Mouse (Mus musculus): ENCODE measurements around the gene Fam213b. TPM values are rescaled to one million over a fixed set of nuclear protein-coding genes. Genes with fewer than 3 reads are reported as not detected.
A peak's percentile ranks its signal among the peaks of the same experiment; 100 is the strongest.

The Fam213b gene
- polyA plus RNA-seq, 1 experiment from 2014 or later: 57.1 TPM

DNA sequence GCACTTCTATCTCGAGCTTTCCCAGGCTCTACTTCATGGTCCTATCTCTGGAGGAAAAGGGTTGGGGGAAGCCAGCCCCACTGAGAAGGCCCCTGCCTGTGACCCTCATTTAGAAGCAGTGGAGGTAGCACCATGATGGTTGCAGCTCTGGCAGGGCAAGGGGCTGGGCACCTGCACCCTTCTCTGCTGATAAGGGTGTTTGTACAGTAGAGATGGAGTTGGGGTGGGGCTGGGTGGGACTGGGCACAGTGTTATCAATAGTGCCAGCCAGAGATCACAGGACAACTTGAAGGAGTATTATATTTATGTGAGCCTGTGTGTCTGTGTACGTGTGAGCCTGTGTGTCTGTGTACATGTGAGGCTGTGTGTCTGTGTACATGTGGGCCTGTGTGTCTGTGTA is 12.7 kb upstream of the Fam213b start:
- H3K9me3 ChIP-seq (ENCODE audit: control insufficient read depth, low read length): no peaks in the 10 kb centered on the region
- no peaks in the 10 kb centered on the region for H3K27me3 ChIP-seq (ENCODE audit: control insufficient read depth, insufficient read depth, low read length)
- DNase-seq (ENCODE audit: low spot score) (no peak), ATAC-seq (ENCODE audit: low FRiP score) (no peak)
- H3K4me3 ChIP-seq (replicated peaks; ENCODE audit: low read length): no peak overlapping the region
- H3K4me2 ChIP-seq (replicated peaks): no peak overlapping the region
- no peak overlapping the region for H3K27ac ChIP-seq
- H3K36me3 ChIP-seq (replicated peaks; ENCODE audit: control insufficient read depth, insufficient read depth): no peaks in the 10 kb centered on the region
- H3K4me1 ChIP-seq (replicated peaks; ENCODE audit: control insufficient read depth, insufficient read depth, low read length): no peaks in the 10 kb centered on the region
- WGBS: 68% methylated on average over 2 of the region's 2 CpGs
- no peak overlapping the region for H3K9ac ChIP-seq

DNA sequence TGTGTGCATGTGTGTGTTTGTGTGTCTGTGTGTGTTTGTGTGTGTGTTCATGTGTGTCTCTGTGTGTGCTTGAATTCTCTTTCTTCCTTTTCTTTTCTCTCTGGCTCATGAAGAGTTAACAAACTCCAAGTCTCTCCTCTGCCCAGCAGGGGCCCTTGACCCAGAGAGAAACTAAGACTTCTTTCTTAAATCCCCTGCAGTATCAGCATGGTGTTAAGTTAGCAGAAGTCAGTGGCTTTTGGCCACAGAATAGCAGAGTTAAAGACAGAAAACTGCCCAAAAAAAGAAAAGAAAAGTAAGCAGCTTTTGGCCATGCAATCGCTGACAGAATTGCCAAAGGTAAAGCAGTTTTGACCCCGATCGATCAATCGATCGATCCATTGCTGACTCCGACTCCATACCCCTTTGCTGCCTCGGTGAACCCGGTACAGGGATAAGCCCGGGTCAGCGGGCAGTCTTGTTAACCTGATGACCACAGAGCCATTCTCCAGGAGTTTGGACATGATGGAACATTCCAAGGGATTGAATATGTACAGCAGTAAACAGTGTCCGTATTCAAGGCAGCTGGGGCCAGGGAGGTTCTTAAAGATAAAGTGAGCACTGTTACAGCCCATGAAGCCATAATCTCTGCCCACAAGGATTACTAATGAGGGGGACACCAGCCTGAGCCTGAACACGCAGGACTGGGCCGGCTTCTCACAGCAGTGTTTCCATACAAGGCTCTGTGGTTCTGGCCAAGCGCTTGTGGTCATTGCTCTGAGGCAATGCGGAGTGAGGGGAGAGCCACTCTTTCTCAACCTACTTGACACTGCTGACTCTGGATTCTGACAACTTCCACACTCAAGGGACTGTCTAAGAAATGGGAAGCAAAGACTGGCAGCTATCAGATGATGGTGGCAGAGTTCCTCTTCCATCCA is 11.9 kb upstream of the Fam213b start:
- ATAC-seq (ENCODE audit: low FRiP score): no peak
- WGBS: 20% methylated on average over 15 of the region's 15 CpGs
- no peak for DNase-seq (ENCODE audit: low spot score)
- H3K36me3 ChIP-seq (replicated peaks; ENCODE audit: control insufficient read depth, insufficient read depth): no peaks in the 10 kb centered on the region
- H3K9ac ChIP-seq: no peak overlapping the region
- H3K4me2 ChIP-seq (replicated peaks): no peak overlapping the region
- H3K4me3 ChIP-seq (replicated peaks; ENCODE audit: low read length): no peak overlapping the region
- H3K9me3 ChIP-seq (ENCODE audit: control insufficient read depth, low read length): no peaks in the 10 kb centered on the region
- no peaks in the 10 kb centered on the region for H3K27me3 ChIP-seq (ENCODE audit: control insufficient read depth, insufficient read depth, low read length)
- no peaks in the 10 kb centered on the region for H3K4me1 ChIP-seq (replicated peaks; ENCODE audit: control insufficient read depth, insufficient read depth, low read length)
- no peak overlapping the region for H3K27ac ChIP-seq

DNA sequence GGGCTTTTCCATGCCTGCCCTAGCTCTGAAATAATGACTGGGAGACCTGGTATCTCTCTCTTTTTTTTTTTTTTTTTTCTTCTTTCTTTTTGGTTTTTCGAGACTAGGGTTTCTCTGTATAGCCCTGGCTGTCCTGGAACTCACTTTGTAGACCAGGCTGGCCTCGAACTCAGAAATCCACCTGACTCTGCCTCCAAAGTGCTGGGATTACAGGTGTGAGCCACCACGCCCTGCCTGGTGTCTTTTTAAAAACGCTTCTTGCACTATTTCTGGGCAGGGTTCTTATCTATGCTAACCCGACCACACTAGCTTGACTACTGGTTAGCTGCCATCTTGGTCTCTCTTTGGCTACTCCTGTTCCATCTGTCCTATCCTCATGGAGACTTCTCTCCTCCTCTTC is 9.6 kb upstream of the Fam213b start:
- ATAC-seq (ENCODE audit: low FRiP score) (no peak), DNase-seq (ENCODE audit: low spot score) (no peak)
- Histone ChIP-seq H3K9ac (no peak overlapping the region), H3K4me2 (replicated peaks) (no peak overlapping the region), H3K4me3 (replicated peaks; ENCODE audit: low read length) (no peak overlapping the region), H3K27ac (no peak overlapping the region), H3K9me3 (ENCODE audit: control insufficient read depth, low read length) (no peaks in the 10 kb centered on the region), H3K36me3 (replicated peaks; ENCODE audit: control insufficient read depth, insufficient read depth) (no peaks in the 10 kb centered on the region), H3K4me1 (replicated peaks; ENCODE audit: control insufficient read depth, insufficient read depth, low read length) (0 out of 2 replicates have a peak, but pooled peaks cover 3% of the 10 kb centered on the region), H3K27me3 (ENCODE audit: control insufficient read depth, insufficient read depth, low read length) (0 out of 2 replicates have a peak, but pooled peaks cover 11% of the 10 kb centered on the region)
- 94% methylated on average over 5 of the region's 5 CpGs for WGBS

DNA sequence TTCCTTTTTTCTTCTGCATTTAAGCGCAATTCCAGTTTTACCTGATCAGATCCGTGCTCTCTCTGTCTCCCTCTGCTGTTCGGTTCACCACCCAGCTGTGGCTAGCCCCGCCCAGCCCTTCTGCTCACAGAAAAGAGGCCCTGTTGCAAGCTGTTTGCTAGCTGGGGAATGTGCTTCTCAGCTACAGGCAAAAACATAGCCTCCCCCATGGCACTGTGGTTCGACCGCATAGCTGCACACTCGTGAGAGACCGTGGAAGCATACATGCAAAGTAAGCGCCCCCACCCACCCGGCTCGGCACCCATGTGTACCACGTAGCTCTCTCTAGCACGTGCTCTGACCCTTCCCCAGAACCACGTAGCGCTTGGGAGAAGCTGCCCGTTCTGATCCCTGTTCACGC is 8.9 kb upstream of the Fam213b start:
- no peak overlapping the region for H3K27ac ChIP-seq
- WGBS: 50% methylated on average over 17 of the region's 17 CpGs
- ATAC-seq (ENCODE audit: low FRiP score): 0 out of 2 replicates have a peak, but pooled peaks have one; percentile 48

DNA sequence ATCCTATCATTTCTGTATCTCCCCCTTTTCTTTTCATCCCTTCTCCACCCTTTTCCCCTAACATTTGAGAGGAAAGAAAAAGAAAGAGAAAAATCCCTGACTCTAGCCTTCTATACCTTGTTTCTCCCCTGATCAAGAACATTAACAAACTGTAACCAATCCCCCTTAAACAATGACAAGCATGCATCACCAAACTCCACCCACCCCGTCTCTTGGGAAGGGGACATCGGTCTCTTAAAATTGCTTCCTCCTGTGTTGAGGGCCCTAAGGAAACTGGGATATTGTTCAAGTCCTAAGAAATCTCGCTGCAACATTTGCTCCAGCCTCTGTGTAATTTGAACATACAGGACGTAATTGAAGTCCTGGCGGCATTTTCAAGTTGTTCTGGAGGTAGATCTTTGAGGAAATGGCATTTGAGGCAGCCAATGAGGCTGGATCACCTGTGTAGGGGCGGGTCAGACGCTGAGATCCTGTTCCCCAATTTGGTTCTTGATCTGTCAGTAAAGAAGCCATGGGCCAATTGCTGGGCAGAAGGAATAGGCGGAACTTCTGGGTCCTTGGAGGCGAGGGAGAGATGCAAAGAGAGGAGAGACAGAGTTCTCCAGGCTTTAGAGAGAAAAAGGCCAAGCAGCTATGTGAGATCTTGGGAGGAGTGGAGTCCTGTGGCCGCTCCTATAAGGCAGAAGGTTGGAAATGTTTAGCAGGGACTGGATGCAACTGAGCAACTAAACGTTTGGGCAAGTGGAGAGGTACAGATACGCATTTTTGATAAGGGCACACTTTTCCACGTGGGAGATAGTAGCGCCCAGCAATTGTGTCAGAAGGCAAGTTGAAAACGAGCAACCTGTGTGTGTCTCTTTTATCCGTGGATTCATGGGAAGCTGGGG is 5.5 kb upstream of the Fam213b start:
- H3K9ac ChIP-seq: peak overlapping the region; percentile 37
- H3K27ac ChIP-seq: no peak overlapping the region
- WGBS: 4% methylated on average over 16 of the region's 16 CpGs
- 0 out of 2 replicates have a peak, but pooled peaks cover 11% of the 10 kb centered on the region for H3K27me3 ChIP-seq (ENCODE audit: control insufficient read depth, insufficient read depth, low read length)
- H3K4me1 ChIP-seq (replicated peaks; ENCODE audit: control insufficient read depth, insufficient read depth, low read length): 0 out of 2 replicates have a peak, but pooled peaks cover 3% of the 10 kb centered on the region
- peak overlapping the region; percentile 32 for H3K4me3 ChIP-seq (replicated peaks; ENCODE audit: low read length)
- ATAC-seq (ENCODE audit: low FRiP score): peak; percentile 95
- no peaks in the 10 kb centered on the region for H3K9me3 ChIP-seq (ENCODE audit: control insufficient read depth, low read length)
- H3K36me3 ChIP-seq (replicated peaks; ENCODE audit: control insufficient read depth, insufficient read depth): no peaks in the 10 kb centered on the region
- peak overlapping the region; percentile 72 for H3K4me2 ChIP-seq (replicated peaks)
- DNase-seq (ENCODE audit: low spot score): peak; percentile 83

More for the DNA sequence above, 8.9 kb upstream of the Fam213b start:
- DNase-seq (ENCODE audit: low spot score): peak; percentile 82
- no peak overlapping the region for H3K9ac ChIP-seq
- no peaks in the 10 kb centered on the region for H3K36me3 ChIP-seq (replicated peaks; ENCODE audit: control insufficient read depth, insufficient read depth)
- H3K9me3 ChIP-seq (ENCODE audit: control insufficient read depth, low read length): no peaks in the 10 kb centered on the region
- H3K27me3 ChIP-seq (ENCODE audit: control insufficient read depth, insufficient read depth, low read length): 0 out of 2 replicates have a peak, but pooled peaks cover 11% of the 10 kb centered on the region
- H3K4me2 ChIP-seq (replicated peaks): no peak overlapping the region
- H3K4me1 ChIP-seq (replicated peaks; ENCODE audit: control insufficient read depth, insufficient read depth, low read length): 0 out of 2 replicates have a peak, but pooled peaks cover 3% of the 10 kb centered on the region
- no peak overlapping the region for H3K4me3 ChIP-seq (replicated peaks; ENCODE audit: low read length)

DNA sequence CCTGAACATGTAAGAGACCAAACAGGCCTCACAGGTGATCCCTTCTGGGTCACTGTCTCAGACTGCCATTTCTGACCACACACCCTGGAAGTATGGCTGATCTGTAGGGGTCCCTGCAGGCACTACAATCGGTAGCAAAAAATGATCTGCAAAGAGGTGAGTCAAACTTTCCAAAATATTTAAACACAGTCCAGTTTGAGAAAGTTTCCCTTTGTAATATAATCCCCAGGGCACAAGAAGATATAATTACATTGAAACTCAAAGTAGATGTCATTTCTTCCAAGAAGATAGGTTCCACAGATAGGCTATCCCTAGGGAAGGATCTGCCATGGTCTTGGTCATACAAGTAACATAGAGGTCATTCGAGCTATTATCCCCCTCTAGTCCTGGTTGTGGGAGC is 3.4 kb upstream of the Fam213b start:
- H3K27ac ChIP-seq: no peak overlapping the region
- peaks cover 15% of the 10 kb centered on the region for H3K4me1 ChIP-seq (replicated peaks; ENCODE audit: control insufficient read depth, insufficient read depth, low read length)
- H3K4me3 ChIP-seq (replicated peaks; ENCODE audit: low read length): no peak overlapping the region
- no peaks in the 10 kb centered on the region for H3K36me3 ChIP-seq (replicated peaks; ENCODE audit: control insufficient read depth, insufficient read depth)
- H3K4me2 ChIP-seq (replicated peaks): no peak overlapping the region
- no peaks in the 10 kb centered on the region for H3K9me3 ChIP-seq (ENCODE audit: control insufficient read depth, low read length)
- H3K27me3 ChIP-seq (ENCODE audit: control insufficient read depth, insufficient read depth, low read length): 0 out of 2 replicates have a peak, but pooled peaks cover 11% of the 10 kb centered on the region
- WGBS: 87% methylated on average over 2 of the region's 2 CpGs
- no peak overlapping the region for H3K9ac ChIP-seq
- DNase-seq (ENCODE audit: low spot score) (no peak), ATAC-seq (ENCODE audit: low FRiP score) (no peak)

DNA sequence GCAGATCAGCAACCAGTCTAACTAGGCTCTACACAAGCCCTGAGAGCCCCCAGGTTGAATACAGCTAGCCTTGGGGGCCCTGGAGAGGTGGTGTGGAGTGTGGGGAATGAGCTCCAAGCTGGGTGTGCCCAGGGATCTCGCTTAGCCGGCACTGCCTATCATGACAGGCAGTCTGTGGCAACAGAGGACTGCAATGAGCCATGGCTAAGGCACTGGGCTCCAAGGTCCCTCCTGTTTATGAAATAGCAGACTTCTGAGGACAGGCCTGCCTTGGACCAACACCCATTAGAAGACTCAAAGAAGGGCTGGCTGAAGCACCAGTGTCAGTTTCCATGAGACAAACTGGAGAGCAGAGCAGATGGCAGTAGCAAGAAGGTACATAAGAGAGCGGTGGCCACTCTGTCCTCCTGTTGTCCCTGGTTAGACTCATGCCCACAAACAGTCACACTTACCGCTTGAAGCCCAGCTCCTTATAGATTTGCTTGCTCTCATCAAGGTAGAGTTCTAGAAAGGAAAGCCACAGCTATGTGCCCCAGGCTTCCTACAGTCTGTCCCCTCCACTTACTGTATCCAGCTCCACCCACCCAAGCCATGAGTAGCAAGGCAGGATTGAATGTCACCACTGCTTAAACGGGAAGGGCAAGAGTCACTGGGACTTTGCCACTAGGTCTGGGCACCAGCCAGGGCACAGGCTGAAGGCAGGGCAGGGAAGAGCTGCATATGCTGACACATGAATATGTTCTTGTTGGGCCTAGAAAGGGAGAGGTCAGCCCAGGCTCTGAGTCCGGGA is 1.1 kb downstream of the Fam213b start:
- ATAC-seq (ENCODE audit: low FRiP score): no peak
- Histone ChIP-seq H3K9me3 (ENCODE audit: control insufficient read depth, low read length) (no peaks in the 10 kb centered on the region), H3K27me3 (ENCODE audit: control insufficient read depth, insufficient read depth, low read length) (no peaks in the 10 kb centered on the region), H3K4me2 (replicated peaks) (peak overlapping the region; percentile 97), H3K9ac (peak overlapping the region; percentile 74), H3K4me3 (replicated peaks; ENCODE audit: low read length) (peak overlapping the region; percentile 62), H3K4me1 (replicated peaks; ENCODE audit: control insufficient read depth, insufficient read depth, low read length) (peaks cover 22% of the 10 kb centered on the region), H3K36me3 (replicated peaks; ENCODE audit: control insufficient read depth, insufficient read depth) (no peaks in the 10 kb centered on the region), H3K27ac (peak overlapping the region; percentile 68; the same call in 1 of the 2 replicates)
- WGBS: 78% methylated on average over 6 of the region's 6 CpGs
- no peak for DNase-seq (ENCODE audit: low spot score)

DNA sequence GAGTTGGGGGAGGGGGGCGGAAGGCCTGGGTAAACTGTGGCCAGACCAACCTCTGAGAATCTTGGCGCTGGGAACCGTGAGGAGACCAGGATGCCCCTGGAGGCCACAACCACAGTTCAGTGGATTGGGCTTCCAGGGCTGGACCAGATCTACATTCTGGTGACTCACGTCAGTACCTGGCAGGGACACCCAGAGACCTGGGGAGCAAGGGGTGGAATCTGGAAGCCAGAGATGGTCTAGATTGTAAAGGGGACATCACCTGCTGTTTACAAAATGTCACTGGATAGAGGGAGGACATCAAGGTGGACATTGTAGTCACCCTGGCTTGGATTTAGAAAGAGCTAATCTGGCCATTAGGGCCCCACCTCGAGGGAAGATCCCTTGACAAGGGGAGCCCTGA is 3.4 kb downstream of the Fam213b start:
- no peaks in the 10 kb centered on the region for H3K9me3 ChIP-seq (ENCODE audit: control insufficient read depth, low read length)
- H3K9ac ChIP-seq: no peak overlapping the region
- H3K36me3 ChIP-seq (replicated peaks; ENCODE audit: control insufficient read depth, insufficient read depth): no peaks in the 10 kb centered on the region
- no peak overlapping the region for H3K4me2 ChIP-seq (replicated peaks)
- ATAC-seq (ENCODE audit: low FRiP score) (no peak), DNase-seq (ENCODE audit: low spot score) (no peak)
- H3K27ac ChIP-seq: no peak overlapping the region
- no peaks in the 10 kb centered on the region for H3K27me3 ChIP-seq (ENCODE audit: control insufficient read depth, insufficient read depth, low read length)
- no peak overlapping the region for H3K4me3 ChIP-seq (replicated peaks; ENCODE audit: low read length)
- H3K4me1 ChIP-seq (replicated peaks; ENCODE audit: control insufficient read depth, insufficient read depth, low read length): peaks cover 22% of the 10 kb centered on the region
- WGBS: 81% methylated on average over 5 of the region's 5 CpGs

All from hindbrain, embryonic 14.5 days (tissue).